Mouse (Mus musculus): Measurements from ENCODE around the gene Nrxn3.

Nrxn3 gene

DNA sequence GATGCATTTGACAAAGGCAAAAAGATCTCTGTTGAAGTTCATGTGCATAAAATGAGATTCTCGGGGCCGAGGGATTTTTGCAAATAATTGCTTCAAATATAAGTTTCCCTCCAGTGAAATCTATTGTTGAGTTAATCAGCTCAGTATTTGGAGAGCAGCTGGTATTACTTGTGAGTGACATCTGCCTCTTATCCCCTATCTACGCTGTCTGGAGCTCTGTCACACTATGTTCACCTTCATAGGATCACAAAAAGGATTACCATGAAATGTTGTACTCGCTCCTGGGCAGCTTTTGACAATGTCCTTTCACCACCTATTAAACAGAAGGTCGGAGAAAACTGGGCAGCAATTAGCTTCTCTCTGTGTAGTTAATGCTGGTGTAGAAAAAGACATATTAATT is 1259.8 kb downstream of the Nrxn3 start:
- DNase-seq = no peak

GRCm38 (mm10) chr12:89983399-89983798 is 1260.7 kb downstream of the Nrxn3 start:
- DNase-seq = no peak

GRCm38 (mm10) chr12:89986219-89986618 is 1263.5 kb downstream of the Nrxn3 start:
- DNase-seq = no peak

- DNase-seq = no peak
Measured at GRCm38 (mm10) chr12:89993273-89993672, 1270.6 kb downstream of the Nrxn3 start.

DNA sequence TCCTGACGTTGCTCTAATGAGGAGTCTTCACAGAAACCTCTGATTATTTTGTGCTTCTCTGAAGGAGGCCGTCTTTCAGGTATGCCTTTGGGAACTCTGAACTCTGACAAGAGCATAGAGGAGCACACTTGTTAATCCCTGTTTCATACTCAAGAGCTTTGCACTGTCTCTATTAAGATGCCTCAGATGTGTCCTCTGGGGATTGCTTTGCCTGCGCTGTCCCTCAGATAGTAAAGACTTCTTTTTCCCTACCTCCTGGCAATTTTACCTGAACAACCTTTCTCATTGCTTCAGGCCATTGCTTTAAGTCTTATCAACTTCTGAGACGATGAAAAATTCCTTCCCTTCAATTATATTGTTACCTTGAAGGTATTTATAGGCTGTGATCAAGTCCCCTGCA is 1272.7 kb downstream of the Nrxn3 start:
- DNase-seq = no peak

DNA sequence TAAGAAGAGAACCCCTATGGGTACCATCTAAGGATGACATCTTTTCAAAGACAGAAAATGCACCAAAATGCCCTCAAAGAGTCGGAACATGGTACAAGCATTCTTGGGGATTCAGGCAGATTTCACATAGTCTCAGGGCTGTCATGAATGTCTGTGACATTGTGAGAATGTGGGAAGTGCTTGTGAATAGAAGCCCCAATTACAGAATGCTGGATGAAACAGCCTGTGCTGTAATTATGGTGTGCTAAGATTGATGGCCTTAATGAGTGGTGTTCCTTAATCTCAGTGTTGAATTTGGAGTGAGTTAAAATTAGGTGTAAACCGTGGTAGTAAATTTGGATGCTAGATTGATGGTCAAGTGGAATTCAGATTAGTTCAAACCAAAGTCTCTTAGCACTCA is 1287.6 kb downstream of the Nrxn3 start:
- DNase-seq = no peak

GRCm38 (mm10) chr12:90013958-90014357 is 1291.3 kb downstream of the Nrxn3 start:
- no peak for DNase-seq

DNA sequence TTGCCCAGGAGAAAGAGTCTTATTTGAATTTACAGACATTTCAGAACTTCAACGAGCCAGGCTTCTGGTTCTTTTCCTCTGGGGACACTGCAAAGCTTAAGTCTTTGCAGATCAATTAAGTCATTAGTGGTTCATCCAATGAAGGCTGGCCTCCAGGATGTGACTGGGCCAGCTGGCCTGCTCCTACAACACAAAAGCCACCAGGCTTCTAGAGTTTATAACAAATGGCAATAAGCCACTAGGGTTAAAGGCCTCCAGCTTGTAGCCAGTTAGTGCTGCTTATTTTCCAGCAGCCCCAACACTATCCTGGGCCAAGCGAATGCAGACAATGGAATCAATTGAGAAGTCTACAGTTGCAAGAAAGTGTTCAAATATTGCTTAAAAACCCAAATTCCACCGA is 1304.3 kb downstream of the Nrxn3 start:
- DNase-seq = peak; percentile 1

DNA sequence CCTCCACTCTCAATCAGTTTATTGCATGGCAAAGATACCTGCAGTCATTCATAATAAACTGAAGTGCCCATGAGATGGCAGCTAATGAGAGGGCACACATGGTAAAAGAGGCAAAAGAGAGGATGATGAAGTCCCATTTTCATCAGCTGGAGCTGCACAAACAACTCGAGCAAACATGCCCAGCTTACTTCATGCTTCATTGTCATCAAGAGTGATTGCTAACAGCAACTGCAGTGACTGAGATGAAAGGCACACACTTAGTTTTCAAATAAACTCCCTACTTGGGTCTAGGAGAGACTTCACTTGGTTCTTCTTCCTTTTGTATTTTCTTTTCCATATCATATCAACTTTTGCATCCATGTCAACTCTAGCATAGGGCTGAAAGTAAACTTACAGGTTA is 1318.4 kb downstream of the Nrxn3 start:
- no peak for DNase-seq

- no peak for DNase-seq
Measured at GRCm38 (mm10) chr12:90056256-90056655, 1333.6 kb downstream of the Nrxn3 start.

DNA sequence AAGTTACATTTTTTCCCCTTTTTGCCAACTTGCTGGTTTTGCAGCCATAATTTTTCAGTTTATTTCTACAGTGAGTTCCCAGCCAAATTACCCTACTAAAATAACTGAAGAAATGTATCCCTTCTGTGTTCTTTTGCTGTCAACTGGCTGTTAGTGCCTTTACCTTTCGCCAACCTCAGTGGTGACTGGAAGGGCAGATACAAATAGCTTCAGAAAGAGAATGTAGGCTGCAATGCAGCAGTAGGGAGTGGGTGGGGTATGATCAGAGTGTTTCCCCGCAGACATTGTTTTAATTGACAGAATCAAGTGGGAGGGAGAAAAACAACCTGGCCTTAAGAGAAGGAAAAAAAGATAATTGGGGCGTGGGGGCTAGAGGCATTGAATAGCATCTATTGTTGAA is 1337.1 kb downstream of the Nrxn3 start:
- no peak for DNase-seq

DNA sequence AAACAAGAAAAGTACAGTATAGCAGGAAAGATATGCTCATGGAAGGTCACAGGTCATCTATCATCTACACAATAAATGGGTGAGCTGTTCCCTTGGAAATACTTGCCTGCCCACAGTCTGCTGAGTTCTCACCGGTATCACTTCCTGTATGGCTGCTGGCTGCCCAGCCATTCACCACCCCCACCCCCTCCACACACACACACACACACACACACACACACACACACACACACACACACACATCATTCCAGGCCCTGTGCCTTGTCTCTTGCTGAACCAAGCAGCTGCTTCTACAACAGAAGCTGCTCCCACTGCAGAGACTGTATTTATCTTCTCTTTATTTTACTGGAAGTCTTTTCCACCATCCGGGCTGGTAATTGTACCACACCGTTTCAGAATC is 1338.6 kb downstream of the Nrxn3 start:
- no peak for DNase-seq

DNA sequence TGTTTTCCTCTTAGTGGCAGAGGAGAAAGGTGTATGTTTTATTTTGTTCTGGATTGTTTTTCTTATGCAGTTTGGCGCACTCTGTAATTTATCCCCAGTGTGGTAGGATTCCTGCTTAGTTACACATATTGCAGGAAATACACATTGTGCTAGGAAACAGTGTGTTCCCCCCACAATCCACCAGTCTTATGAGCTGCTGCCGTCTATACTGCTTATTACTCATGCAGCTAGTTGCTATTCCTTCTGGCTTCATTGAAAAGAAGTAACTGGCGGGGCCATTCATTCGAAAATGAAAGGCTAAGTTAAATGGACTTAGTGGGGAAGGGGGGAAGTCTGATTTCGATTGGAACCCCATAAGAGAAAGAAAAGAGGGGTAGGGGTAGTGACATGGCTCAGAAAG is 1339.5 kb downstream of the Nrxn3 start:
- DNase-seq = no peak

GRCm38 (mm10) chr12:90063443-90063842 is 1340.8 kb downstream of the Nrxn3 start:
- no peak for DNase-seq

GRCm38 (mm10) chr12:90085862-90086261 is 1363.2 kb downstream of the Nrxn3 start:
- no peak for DNase-seq

GRCm38 (mm10) chr12:90095754-90096153 is 1373.1 kb downstream of the Nrxn3 start:
- no peak for DNase-seq

GRCm38 (mm10) chr12:90113351-90113791 is 1390.7 kb downstream of the Nrxn3 start:
- no peak for DNase-seq

- no peak for DNase-seq
Measured at GRCm38 (mm10) chr12:90131927-90132869, 1409.5 kb downstream of the Nrxn3 start.

GRCm38 (mm10) chr12:90142011-90142410 is 1419.3 kb downstream of the Nrxn3 start:
- no peak for DNase-seq

DNA sequence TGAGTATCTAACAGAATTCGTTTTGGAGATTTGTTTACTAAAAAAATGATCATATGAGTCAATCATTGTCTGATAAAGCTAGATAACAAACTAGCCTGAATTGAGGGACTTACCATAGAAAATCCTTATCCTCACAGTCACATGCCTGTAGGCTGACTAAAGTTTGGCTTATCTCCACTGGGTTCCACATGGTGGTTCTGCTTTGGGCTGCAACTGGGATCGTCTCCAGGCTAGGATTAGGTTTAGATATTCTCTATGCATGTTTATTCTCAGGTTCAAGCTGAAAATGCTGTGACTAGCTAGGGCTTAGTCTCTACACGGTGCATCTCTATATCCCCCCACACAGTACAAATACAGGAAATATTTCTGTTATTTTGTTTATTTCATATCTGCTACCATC is 1421.6 kb downstream of the Nrxn3 start:
- no peak for DNase-seq

DNA sequence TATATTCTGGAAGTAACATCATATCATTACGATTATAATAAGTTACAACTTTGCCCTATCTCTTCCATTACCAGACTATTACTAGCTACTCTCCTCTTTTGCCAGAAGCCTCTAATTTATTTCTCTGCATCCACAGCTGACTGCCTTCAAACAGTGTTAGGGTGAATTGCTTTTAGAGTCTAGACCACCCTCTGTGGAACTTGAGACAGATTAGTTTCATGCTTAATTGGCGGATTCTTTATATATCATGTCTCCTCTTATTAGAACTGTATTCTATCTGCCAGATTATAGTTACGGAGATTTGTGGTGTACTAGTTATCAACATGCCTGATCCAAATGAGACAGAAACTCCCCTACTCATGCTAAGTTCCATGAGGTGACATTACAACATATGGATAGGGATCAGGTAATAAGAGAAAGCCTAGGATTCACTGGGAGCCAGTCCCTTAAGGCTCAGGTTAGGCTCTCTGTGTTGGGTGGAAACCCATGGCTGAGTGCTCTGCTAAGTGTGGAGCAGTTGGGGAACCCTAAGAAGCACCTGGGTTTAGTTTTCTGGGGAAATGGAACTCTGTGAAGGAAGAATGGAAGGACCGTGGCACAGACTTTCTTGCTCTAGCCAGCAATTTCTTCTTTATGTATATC is 1435.6 kb downstream of the Nrxn3 start:
- no peak for DNase-seq

- no peak for DNase-seq
Measured at GRCm38 (mm10) chr12:90159911-90160310, 1437.2 kb downstream of the Nrxn3 start.

- no peak for DNase-seq
Measured at GRCm38 (mm10) chr12:90166118-90166517, 1443.4 kb downstream of the Nrxn3 start.

DNA sequence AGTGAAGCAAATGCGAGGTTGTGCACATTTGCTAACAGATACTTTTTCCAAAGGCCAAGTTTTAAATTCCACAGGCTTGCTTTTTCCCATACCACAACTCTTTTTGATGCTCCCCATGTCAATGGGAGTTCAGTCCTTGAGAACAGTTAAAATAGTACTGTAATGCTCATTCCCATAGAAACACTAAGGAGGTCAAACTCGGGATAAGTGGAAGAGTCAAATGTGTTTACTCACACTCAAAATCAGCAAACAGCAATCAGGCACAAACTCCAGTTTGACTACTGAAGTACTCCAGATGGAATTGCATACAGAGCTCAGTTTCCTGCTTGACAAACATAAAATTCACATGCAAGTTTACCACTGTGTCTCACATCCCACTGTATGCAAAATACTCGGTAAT is 1458.9 kb downstream of the Nrxn3 start:
- DNase-seq = peak; percentile 11

Measured in lung, postnatal 10 days (tissue).